Mouse (Mus musculus): ENCODE measurements around the gene Tchhl1. TPM values are rescaled to one million over a fixed set of nuclear protein-coding genes. Genes with fewer than 3 reads are reported as not detected.
"Not testable (repeated sequence)": the region's sequence is repeated elsewhere in the genome, so short reads cannot be mapped to it uniquely, and the experiment has no call there.

Tchhl1 gene
- polyA plus RNA-seq, 1 experiment from 2014 or later, result 1.3 TPM

DNA sequence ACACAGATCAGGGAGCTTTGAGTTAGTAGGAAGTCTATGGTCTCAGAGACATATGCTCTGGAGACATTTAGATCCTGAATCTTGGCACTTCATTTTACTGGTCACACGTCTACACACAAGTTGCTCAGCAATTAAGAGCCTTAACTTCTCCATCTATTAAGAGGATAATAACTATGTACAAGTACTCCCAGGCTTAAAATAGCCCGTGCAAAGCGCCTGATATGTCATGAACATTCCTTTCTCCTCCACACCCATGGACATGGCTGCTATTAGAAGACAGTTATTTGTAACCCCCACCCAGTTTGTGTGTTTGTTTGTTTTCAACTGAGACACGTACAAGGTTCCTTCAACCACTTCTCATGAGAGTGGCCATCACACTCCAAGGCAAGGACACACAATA is 1.4 kb upstream of the Tchhl1 start:
- H3K27ac ChIP-seq (replicated peaks), result no peak overlapping the region
- no peaks in the 10 kb centered on the region for H3K36me3 ChIP-seq
- H3K9ac ChIP-seq, result no peak overlapping the region
- no peaks in the 10 kb centered on the region for H3K4me1 ChIP-seq
- H3K27me3 ChIP-seq, result no peaks in the 10 kb centered on the region
- H3K4me2 ChIP-seq (replicated peaks), result no peak overlapping the region
- 72% methylated on average over 4 of the region's 4 CpGs for WGBS
- H3K9me3 ChIP-seq (replicated peaks), result no peaks in the 10 kb centered on the region
- no peak overlapping the region for H3K4me3 ChIP-seq (replicated peaks)
- ATAC-seq (ENCODE audit: insufficient number of reproducible peaks, low FRiP score, low TSS enrichment, low read depth), result no peak

DNA sequence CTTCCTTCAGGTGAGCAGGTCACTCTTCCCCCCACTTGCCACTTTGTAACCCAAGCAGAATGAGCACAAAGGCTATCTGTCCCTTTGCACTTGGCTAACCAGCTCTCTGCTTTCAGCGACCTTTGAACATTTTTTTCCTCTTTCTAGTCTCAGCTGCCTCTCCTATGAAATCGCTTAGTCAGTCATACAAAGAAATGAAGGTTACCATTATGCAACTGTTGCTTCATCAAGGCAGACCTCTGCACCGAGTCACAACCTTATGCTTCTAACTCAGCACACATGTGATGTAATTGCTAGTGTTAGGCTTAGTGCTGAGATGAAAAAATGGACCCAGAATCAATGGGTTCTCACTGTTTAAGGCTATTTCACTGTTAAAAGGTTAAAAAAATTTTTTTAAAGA is 1.1 kb downstream of the Tchhl1 start:
- Histone ChIP-seq H3K36me3 (no peaks in the 10 kb centered on the region), H3K9me3 (replicated peaks) (no peaks in the 10 kb centered on the region), H3K9ac (no peak overlapping the region), H3K4me2 (replicated peaks) (no peak overlapping the region), H3K27ac (replicated peaks) (no peak overlapping the region), H3K4me3 (replicated peaks) (no peak overlapping the region), H3K4me1 (no peaks in the 10 kb centered on the region), H3K27me3 (no peaks in the 10 kb centered on the region)
- 60% methylated on average over 3 of the region's 3 CpGs for WGBS
- ATAC-seq (ENCODE audit: insufficient number of reproducible peaks, low FRiP score, low TSS enrichment, low read depth), result no peak

DNA sequence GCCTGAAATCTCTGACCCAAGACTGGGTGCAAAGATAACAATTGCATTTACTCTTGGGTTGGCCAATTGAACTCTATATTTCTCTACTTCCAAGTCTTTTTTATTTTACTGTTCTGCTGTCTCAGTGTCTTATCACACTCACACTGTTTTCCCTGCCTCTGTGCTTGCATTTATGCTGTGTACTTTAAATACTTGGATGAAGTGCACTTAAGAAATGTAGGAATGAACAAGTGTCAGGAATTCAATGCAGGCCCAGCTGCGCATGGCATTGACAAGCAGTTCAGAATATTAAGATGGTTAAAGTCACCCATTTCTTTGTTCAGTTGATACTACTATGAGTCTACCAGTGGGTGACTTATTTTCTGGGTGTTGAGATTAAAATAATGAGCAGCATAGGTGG is 11.5 kb downstream of the Tchhl1 start:
- 88% methylated on average over 1 of the region's 1 CpGs for WGBS
- no peak for ATAC-seq (ENCODE audit: insufficient number of reproducible peaks, low FRiP score, low TSS enrichment, low read depth)
- H3K36me3 ChIP-seq, result no peaks in the 10 kb centered on the region

DNA sequence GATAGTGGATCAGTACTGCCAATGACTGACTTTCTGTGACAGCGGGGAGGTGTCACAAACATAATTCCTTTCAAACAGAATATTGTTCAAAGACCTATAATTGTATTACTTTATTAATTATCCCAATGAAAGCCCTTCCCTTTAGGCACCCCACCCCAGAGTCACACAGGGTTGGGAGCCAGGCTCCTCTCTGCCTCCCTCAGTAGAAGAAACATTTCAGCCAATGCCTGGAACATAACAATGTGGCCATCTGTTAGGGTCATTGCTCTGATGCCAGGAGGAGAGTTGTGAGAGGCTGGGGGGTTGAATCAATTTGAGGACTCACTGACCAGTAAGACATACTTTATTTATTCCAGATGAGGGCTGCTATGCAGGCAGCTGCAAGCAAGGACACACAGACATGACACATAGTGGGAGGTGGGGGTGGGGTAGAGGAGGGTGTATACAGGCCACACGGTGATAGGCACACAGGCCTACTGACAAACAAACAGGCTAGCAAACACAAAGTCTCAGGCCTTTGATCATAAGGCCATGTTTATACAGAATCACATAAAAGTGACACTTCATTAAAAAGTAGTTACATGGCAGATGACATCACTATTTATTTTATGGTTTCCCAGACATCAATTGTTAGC is 13.5 kb downstream of the Tchhl1 start:
- ATAC-seq (ENCODE audit: insufficient number of reproducible peaks, low FRiP score, low TSS enrichment, low read depth), result no peak
- no peak overlapping the region for H3K9ac ChIP-seq
- H3K36me3 ChIP-seq, result no peaks in the 10 kb centered on the region
- H3K4me3 ChIP-seq (replicated peaks), result no peak overlapping the region
- WGBS, result 48% methylated on average over 2 of the region's 2 CpGs
- H3K27ac ChIP-seq (replicated peaks), result no peak overlapping the region
- no peaks in the 10 kb centered on the region for H3K27me3 ChIP-seq
- H3K4me1 ChIP-seq, result no peaks in the 10 kb centered on the region
- no peaks in the 10 kb centered on the region for H3K9me3 ChIP-seq (replicated peaks)
- H3K4me2 ChIP-seq (replicated peaks), result no peak overlapping the region

More for the DNA sequence above, 11.5 kb downstream of the Tchhl1 start:
- Histone ChIP-seq H3K27me3 (no peaks in the 10 kb centered on the region), H3K9ac (no peak overlapping the region), H3K27ac (replicated peaks) (no peak overlapping the region), H3K4me3 (replicated peaks) (no peak overlapping the region), H3K4me2 (replicated peaks) (no peak overlapping the region), H3K4me1 (no peaks in the 10 kb centered on the region), H3K9me3 (replicated peaks) (no peaks in the 10 kb centered on the region)

DNA sequence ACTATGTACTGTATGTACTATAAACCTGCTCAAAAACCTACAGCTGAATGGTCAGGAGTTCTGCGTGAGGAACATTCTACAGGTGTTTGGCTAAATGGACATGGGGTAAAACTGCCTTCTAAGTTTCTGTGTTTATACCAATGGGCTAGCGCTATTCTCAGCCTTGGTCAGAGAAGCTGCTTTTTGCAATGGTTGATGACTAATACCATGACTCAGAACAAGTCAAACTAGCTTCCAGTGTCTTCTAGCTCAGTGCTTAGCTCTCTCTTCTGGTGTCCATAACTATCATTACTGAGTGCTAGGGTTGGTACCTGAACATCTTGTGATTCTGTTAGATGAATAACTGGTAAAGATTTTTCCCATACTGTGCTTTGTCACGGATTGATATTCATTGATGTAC is 17.1 kb downstream of the Tchhl1 start:
- H3K9me3 ChIP-seq (replicated peaks), result no peaks in the 10 kb centered on the region
- H3K36me3 ChIP-seq, result no peaks in the 10 kb centered on the region
- H3K4me3 ChIP-seq (replicated peaks), result no peak overlapping the region
- no peak overlapping the region for H3K27ac ChIP-seq (replicated peaks)
- H3K4me1 ChIP-seq, result no peaks in the 10 kb centered on the region
- 82% methylated on average over 3 of the region's 3 CpGs for WGBS
- no peak overlapping the region for H3K4me2 ChIP-seq (replicated peaks)
- ATAC-seq (ENCODE audit: insufficient number of reproducible peaks, low FRiP score, low TSS enrichment, low read depth), result no peak
- H3K27me3 ChIP-seq, result no peaks in the 10 kb centered on the region
- no peak overlapping the region for H3K9ac ChIP-seq

DNA sequence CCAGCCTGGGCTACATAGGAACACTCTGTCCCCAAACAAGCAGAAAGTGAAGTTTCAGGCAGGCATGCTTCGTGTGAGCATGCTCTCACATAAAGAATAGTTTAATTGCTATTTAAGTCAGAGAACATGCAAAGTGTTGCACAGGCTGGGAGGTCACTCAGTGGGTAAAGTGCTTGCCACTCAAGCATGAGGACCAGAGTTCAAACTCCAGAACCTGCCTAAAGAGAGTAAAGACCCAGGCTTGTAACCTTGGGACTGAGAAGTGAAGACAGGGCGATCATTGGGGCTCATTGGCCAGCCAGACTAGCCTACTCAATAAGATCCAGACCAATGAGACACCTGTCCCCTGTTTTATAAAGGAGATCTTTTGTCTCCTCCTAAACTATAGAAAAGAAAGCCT is 20.0 kb downstream of the Tchhl1 start:
- Histone ChIP-seq H3K27ac (replicated peaks) (no peak overlapping the region), H3K4me3 (replicated peaks) (no peak overlapping the region), H3K27me3 (no peaks in the 10 kb centered on the region), H3K36me3 (no peaks in the 10 kb centered on the region), H3K4me2 (replicated peaks) (no peak overlapping the region), H3K9ac (no peak overlapping the region), H3K4me1 (no peaks in the 10 kb centered on the region), H3K9me3 (replicated peaks) (no peaks in the 10 kb centered on the region)
- WGBS, result 83% methylated on average over 2 of the region's 2 CpGs
- no peak for ATAC-seq (ENCODE audit: insufficient number of reproducible peaks, low FRiP score, low TSS enrichment, low read depth)

DNA sequence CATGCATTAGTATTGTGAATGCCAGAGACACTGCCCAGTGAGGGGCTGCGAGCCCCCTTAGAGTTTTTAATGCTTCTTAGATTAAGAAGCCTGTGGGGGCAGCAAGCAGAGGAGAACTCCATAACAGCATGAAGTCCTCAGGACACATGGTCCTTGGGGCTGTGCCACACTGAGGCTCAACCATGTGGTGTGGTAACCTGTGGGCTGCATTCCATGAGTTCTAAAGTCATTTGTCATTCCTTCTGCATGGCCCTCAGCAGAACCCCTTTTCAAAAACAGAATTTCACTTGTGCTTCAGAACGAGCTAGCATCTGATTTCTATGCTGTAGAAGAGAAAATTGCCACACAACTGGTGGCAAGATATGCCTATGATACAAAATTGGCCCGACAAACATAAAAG is 23.6 kb downstream of the Tchhl1 start:
- WGBS, result 68% methylated on average over 3 of the region's 3 CpGs
- Histone ChIP-seq H3K9ac (no peak overlapping the region), H3K9me3 (replicated peaks) (no peaks in the 10 kb centered on the region), H3K4me2 (replicated peaks) (no peak overlapping the region), H3K4me1 (no peaks in the 10 kb centered on the region), H3K27me3 (no peaks in the 10 kb centered on the region), H3K4me3 (replicated peaks) (no peak overlapping the region), H3K36me3 (no peaks in the 10 kb centered on the region), H3K27ac (replicated peaks) (no peak overlapping the region)
- no peak for ATAC-seq (ENCODE audit: insufficient number of reproducible peaks, low FRiP score, low TSS enrichment, low read depth)

DNA sequence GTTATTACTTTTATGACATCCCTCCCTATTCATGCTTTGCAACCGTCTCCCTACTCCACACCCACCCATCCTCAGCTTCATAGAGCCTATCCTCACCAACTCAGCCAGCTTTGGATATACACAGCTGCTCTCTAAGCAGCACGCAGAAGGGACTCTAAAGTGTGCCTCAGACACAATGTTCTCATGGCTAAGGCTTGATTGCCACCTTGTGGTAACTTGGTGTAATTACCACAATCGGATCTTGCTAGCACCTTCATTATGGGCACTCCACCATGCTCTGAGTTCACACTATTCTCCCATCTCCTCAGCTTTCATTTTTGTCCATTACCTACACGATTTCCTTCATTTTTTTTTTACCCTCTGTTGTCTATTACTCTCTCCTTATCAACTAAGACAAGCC is 25.4 kb downstream of the Tchhl1 start:
- Histone ChIP-seq H3K9ac (no peak overlapping the region), H3K27ac (replicated peaks) (no peak overlapping the region), H3K36me3 (no peaks in the 10 kb centered on the region), H3K9me3 (replicated peaks) (no peaks in the 10 kb centered on the region), H3K4me2 (replicated peaks) (no peak overlapping the region), H3K4me1 (no peaks in the 10 kb centered on the region), H3K27me3 (no peaks in the 10 kb centered on the region), H3K4me3 (replicated peaks) (no peak overlapping the region)
- 2% methylated on average over 4 of the region's 4 CpGs for WGBS
- no peak for ATAC-seq (ENCODE audit: insufficient number of reproducible peaks, low FRiP score, low TSS enrichment, low read depth)

DNA sequence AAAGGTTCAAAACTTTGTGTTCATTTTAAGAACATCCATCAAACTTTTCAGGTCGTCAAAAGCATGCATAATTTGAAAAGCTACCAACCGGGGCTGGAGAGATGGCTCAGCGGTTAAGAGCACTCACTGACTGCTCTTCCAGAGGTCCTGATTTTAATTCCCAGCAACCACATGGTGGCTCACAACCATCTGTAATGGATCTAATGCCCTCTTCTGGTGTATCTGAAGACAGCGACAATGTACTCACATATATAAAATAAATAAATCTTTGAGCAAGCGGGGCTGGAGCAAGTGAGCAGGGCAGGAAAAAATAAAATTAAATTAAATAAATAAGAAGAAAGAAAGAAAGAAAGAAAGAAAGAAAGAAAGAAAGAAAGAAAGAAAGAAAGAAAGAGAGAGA is 26.2 kb downstream of the Tchhl1 start:
- not testable (repeated sequence) for H3K4me2 ChIP-seq (replicated peaks); H3K36me3 ChIP-seq; H3K4me1 ChIP-seq; H3K27me3 ChIP-seq; H3K27ac ChIP-seq (replicated peaks); ATAC-seq (ENCODE audit: insufficient number of reproducible peaks, low FRiP score, low TSS enrichment, low read depth); H3K9me3 ChIP-seq (replicated peaks); H3K4me3 ChIP-seq (replicated peaks); H3K9ac ChIP-seq
- whole genome bisulfite sequencing, result 18% methylated on average over 5 of the region's 5 CpGs

DNA sequence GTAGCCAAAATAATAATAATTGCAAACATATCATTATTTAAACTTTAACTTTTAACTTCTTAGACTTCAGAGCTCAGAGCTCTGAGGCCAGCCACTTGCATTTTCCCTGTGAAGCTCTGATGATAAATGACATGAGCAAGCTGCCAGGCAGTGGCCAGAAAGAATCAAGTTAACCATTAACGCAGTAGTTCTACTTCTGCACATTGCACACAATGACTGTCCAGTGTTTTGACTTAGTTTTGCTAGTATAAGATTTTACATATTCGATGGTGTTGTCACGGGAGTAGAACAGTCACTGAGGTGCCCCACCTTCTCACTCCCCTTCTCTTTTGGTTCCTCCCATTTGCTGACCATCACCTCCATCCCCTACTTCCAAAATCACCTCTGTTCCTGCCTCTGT is 28.6 kb downstream of the Tchhl1 start:
- H3K4me3 ChIP-seq (replicated peaks), result no peak overlapping the region
- no peaks in the 10 kb centered on the region for H3K36me3 ChIP-seq
- no peaks in the 10 kb centered on the region for H3K27me3 ChIP-seq
- no peak for ATAC-seq (ENCODE audit: insufficient number of reproducible peaks, low FRiP score, low TSS enrichment, low read depth)
- no peaks in the 10 kb centered on the region for H3K9me3 ChIP-seq (replicated peaks)
- H3K4me1 ChIP-seq, result no peaks in the 10 kb centered on the region
- H3K27ac ChIP-seq (replicated peaks), result no peak overlapping the region
- H3K4me2 ChIP-seq (replicated peaks), result no peak overlapping the region
- WGBS, result 83% methylated on average over 3 of the region's 3 CpGs
- no peak overlapping the region for H3K9ac ChIP-seq

DNA sequence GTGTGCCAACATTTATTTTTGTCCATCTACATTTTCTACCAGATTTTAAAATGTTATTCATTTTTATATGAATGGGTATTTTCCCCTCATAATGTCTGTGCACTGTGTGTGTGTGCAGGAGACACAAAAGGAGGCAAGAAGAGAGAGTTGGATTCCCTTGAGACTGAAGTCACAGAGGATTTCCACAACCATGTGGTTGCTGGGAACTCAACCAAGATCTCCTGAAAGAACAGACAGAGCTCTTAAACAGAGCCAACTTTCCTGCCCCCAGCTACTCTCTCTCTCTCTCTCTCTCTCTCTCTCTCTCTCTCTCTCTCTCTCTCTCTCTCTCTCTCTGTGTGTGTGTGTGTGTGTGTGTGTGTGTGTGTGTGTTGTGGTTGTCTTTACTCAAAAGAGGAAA is 30.6 kb downstream of the Tchhl1 start:
- Histone ChIP-seq H3K27ac (replicated peaks) (no peak overlapping the region), H3K36me3 (no peaks in the 10 kb centered on the region), H3K9me3 (replicated peaks) (no peaks in the 10 kb centered on the region), H3K27me3 (no peaks in the 10 kb centered on the region), H3K4me2 (replicated peaks) (no peak overlapping the region), H3K4me1 (no peaks in the 10 kb centered on the region), H3K4me3 (replicated peaks) (no peak overlapping the region), H3K9ac (no peak overlapping the region)
- no peak for ATAC-seq (ENCODE audit: insufficient number of reproducible peaks, low FRiP score, low TSS enrichment, low read depth)

DNA sequence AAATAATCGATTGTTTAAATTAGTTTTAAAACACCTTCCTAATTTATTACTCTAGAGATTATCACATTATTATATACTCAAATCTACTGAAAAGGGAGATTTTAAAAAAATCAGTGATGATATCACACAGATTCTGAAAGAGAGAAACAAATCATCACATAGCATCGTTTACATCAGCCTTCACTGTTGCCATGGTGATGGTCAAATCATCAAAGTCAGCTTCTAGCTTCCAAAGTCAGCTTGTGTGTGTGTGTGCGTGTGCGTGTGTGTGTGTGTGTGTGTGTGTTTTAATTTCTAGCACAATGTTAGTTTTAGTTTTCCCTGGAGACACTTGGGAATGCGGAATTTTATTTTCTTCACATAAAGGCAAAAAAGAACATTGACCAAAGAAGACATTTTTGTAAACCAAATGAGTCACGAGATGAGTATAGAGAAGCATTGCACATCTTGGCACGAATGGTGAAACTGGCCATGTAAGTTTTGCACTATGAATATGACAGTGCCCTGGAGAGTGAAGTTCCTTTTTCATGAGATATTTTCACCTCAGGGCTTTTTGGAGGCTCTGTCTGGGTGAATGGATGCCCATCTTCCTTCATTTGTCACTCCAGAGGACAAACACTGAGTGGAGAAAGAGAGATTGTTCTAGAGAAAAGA is 36.1 kb downstream of the Tchhl1 start:
- H3K9me3 ChIP-seq (replicated peaks), result no peaks in the 10 kb centered on the region
- no peak overlapping the region for H3K9ac ChIP-seq
- 74% methylated on average over 7 of the region's 7 CpGs for WGBS
- H3K4me1 ChIP-seq, result peaks cover 6% of the 10 kb centered on the region; the same call in 1 of the 2 replicates
- H3K36me3 ChIP-seq, result no peaks in the 10 kb centered on the region
- ATAC-seq (ENCODE audit: insufficient number of reproducible peaks, low FRiP score, low TSS enrichment, low read depth), result no peak
- H3K4me2 ChIP-seq (replicated peaks), result no peak overlapping the region
- no peaks in the 10 kb centered on the region for H3K27me3 ChIP-seq
- no peak overlapping the region for H3K27ac ChIP-seq (replicated peaks)
- H3K4me3 ChIP-seq (replicated peaks), result no peak overlapping the region

Measured in embryonic facial prominence, embryonic 15.5 days (tissue).